Mouse (Mus musculus): Measurements from ENCODE around the gene Pan3.

The Pan3 gene

DNA sequence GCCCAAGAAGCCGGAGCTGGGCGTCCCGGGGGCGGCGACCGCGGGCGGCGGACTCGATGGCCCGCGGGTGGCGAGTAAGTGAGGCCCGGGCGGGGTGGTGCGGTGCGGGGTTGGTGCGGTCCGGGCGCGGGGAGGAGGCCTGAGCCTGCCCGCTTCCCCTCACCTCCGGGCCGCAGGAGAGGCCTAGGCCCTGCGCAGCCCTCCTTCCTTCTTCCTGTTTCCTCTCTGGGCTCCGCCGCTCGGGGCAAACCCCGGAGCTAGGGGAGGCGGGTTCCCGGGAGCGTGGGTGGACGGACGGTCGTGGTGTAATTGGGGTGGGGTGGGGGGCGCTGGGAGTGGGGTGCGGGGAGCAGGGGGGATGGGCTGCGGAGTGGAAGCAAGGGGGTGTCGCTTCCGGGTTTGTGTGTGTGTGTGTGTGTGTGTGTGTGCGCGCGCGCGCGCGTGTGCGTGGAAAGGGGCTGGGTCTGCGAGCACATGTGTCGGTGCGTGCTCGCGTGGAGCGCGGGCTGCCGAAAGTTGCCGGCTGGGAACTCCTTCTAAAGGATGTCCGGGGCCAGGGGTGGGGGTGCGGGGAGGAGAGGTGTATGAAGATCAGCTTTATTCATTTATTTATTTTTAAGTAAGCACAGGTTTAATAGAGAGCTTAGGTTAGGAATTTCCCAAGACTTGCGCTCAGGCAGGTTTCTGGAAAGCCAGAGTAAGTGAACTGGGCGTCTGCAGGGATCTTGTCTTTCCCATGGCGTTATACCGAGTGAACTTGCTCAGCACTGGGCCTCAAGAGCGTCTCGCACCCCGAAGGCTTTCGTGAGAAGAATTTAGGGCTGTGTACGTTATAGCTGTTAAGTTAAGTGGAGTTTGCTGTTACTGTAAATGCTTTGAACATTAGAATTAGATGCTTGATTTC lies 1.2 kb downstream of the Pan3 start:
- peak; percentile 77 for DNase-seq

DNA sequence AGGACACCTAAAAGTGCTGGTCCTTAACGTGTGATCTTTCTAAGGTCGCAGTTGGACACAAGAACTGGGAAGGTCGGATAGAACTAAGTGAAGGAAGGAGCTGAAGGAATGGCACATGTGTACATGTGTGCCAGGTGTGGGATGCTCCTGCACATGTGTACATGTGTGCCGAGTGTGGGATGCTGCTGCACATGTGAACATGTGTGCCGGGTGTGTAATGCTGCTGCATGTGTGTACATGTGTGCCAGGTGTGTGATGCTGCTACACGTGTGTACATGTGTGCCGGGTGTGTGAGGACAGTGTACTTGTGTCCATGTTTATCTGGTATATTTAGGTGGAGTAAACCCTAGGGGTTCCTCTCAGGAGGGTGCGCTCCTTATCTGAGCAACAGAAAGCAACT lies 3.0 kb downstream of the Pan3 start:
- DNase-seq = no peak

DNA sequence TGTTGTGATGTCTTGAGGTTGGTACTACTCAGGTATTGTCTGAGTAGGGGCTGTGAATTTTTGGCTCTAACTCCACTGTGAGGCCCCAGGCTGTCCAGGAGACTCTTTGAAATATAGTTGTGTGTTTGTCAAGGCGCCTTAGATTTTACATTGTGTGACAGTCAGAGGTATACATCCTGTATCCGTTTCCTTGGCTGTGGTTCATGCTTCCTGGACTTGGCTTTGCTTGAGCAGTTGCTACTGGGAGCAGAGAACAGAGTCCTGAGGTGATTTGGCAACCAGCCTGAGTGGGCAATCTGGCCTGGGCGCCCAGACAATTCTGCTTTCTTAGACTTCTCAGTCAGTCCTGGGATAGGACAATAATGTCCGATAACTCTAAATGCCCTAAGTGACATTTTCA lies 5.3 kb downstream of the Pan3 start:
- DNase-seq = peak; percentile 97

DNA sequence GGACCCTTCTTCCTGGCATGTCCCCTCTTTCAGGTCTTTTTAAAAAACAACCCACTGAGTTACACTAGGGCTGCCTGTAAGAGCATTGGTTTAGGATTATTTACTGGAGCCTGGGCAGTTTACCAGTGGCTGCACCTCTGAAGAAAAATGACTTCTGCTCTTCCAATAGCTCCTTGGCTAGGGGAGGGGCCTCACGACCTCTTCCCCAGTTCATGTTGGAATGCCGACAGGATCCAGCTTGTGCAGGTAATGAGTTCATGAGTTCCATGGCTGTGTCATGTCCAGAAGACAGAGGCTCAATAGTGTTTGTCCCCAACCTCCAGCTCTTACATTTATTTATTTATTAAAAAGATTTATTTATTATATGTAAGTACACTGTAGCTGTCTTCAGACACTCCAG lies 5.8 kb downstream of the Pan3 start:
- DNase-seq = no peak

- DNase-seq = no peak
These were observed 6.5 kb downstream of the Pan3 start for GRCm38 (mm10) chr5:147436491-147436890.

- no peak for DNase-seq
These were observed 11.1 kb downstream of the Pan3 start for GRCm38 (mm10) chr5:147440996-147441507.

DNA sequence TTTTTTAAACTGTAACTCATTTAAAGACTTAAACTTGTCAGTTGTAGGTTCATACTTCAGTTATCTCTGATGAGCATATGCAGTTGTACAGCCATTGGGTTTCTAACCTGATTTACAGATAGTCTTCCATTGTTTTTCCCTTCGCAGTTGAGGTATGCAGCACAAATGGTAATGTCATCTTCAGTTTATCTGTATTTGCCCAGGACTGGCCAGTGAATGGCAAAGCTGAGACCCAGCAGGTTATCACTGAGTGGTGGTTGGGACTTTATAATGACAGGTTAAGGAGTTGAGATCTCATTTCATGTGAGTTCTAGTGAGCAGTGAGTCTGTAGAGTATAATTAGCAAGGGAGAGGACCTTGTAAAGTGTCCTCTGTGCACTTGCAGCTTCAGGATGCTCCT lies 12.0 kb downstream of the Pan3 start:
- DNase-seq = no peak

DNA sequence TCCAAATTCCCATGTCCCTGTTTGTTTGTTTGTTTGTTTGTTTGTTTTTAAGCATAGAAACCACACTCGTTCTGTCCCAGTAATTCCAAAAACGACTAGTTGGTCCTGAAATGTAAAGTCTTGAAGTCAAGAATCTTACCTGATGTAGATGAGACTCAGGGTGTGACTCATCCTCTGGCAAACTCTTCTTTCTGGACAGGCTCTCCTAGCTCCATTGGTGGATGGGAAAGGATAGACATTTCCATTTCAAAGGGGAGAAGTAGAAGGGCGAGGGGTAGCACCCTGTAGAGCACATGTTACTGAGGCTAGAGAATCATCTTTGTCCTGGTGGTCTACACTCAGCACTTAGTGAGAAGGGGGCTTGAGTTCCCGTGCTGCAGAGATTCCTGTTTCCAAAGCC lies 12.8 kb downstream of the Pan3 start:
- DNase-seq = no peak

DNA sequence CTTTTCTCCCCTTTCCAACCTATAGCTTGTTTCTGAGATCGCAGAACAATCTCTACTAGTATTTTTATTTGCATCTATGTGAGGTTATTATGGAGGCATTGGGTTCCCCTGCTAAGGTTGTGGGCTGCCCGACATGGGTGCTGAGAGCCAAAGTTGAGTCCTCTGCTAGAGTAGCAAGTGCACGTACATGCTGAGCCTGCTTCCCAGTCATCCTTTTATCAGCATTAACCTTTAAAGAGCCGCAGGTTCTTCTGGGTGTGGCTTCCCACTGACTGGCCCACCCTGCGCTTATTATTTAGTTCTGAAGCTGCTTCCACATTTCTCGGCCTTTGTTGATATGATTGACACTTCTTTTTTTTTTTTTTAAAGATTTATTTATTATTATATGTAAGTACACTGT lies 14.3 kb downstream of the Pan3 start:
- no peak for DNase-seq

DNA sequence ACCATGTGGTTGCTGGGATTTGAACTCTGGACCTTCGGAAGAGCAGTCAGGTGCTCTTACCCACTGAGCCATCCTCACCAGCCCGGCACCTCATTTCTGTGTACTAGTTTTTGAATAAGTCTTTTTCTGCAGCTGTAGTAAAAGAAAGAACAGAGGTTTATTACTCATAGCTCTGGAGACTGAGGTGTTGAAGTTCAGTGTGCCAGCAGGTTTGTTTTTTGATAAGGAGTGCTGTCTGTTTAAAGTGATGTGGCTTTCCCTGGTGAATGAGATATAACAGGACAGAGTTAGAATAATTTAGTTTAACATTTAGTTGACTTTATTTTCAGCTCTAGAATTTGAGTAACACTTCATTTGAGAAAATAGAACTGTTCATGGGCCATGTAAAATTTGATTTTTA lies 14.8 kb downstream of the Pan3 start:
- DNase-seq = no peak

- no peak for DNase-seq
These were observed 15.3 kb downstream of the Pan3 start for GRCm38 (mm10) chr5:147445252-147445651.

- DNase-seq = no peak
These were observed 18.6 kb downstream of the Pan3 start for GRCm38 (mm10) chr5:147448526-147448925.

- no peak for DNase-seq
These were observed 19.0 kb downstream of the Pan3 start for GRCm38 (mm10) chr5:147448933-147449332.

GRCm38 (mm10) chr5:147456491-147456890 lies 26.5 kb downstream of the Pan3 start:
- no peak for DNase-seq

- no peak for DNase-seq
These were observed 30.0 kb downstream of the Pan3 start for GRCm38 (mm10) chr5:147459821-147460567.

- no peak for DNase-seq
These were observed 33.3 kb downstream of the Pan3 start for GRCm38 (mm10) chr5:147463251-147463650.

DNA sequence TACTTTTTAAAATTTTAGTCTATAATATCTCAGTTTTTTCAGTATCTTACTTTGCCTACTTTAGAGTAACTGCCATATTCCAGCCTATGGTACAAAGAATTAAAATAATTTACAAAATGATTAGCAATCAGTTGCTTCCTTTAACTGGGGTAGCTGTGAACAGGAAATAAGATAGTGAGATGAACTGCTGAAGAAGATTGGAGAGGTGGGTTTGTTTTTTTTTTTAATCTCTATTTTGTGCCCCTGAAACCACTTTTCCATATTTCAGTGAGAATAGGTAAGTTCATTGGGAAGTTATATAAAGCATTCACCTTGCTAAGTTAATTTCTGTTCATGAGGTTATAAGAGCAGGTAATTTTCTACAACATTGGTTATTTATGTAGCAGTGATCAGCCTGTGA lies 36.4 kb downstream of the Pan3 start:
- DNase-seq = no peak

- DNase-seq = no peak
These were observed 41.2 kb downstream of the Pan3 start for GRCm38 (mm10) chr5:147471163-147471562.

GRCm38 (mm10) chr5:147473071-147473470 lies 43.1 kb downstream of the Pan3 start:
- no peak for DNase-seq

DNA sequence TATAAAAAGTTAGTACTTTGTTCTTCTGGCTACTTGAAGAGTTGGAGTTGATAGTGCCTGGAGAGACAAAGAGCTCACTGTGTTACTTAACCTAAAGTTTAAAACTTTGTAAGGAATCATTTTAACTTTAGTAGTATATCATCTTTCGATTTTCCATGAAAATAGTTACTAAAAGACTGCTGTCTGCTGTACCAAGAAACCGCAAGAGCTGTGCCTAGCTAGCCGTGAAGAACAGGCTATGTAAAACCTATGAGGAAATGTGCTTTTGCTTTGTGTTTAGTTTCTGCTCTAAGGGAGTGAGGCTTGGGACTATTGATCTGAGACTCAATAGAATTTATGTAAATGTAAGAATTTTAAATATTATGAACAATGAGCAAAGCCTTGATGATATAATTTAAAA lies 43.9 kb downstream of the Pan3 start:
- DNase-seq = no peak

GRCm38 (mm10) chr5:147476109-147476508 lies 46.1 kb downstream of the Pan3 start:
- no peak for DNase-seq

GRCm38 (mm10) chr5:147477106-147477505 lies 47.1 kb downstream of the Pan3 start:
- DNase-seq = no peak

DNA sequence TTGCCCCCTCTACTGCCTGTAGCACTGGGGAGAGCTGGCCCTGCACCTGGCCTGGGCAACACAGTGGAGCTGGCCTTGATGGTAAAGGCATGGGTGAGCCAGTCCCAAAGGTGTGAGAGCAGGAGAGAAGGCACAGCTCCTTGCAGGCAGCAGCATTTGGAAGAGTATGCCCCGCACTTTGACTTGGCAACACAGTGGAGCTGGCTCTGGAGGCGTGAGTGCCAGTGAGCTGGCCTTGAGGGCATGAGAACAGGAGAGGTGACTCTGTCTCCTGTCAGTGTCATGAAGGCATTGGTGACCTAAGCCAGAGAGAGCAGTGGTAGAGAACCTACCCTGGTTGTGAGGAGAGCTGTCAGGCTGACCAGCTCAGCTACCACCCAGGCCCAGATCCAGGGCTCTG lies 49.4 kb downstream of the Pan3 start:
- no peak for DNase-seq

DNA sequence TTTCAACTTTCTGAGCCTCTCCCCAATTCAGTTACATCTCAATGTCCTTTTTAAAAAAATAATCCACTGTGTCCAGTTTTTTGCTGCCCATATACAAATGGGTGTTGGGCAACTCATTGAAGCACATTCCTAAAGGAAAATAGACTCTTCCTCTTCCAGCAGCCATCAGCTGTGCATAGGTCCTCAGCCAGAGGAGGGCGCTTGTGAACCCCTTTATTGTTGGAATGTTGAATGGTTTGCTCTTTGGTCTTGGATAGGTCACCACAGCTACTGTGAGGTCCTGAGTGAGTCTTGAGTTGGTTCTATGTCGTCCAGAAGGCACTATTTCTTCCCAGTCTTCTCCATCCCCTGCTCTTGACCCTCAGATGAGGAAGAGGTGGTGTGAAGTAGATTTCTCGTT lies 54.2 kb downstream of the Pan3 start:
- DNase-seq = no peak

Measured in cerebellum, adult 9-10 months (tissue).